Mouse (Mus musculus) embryo, embryonic 9.5 days (tissue): Measurements from ENCODE around the gene Mark1.

Experiments
- DNase-seq: peaks from one replicate; pipeline ENCODE4 v3.0.0-alpha.2; 2017; ENCODE audit errors: extremely low spot score

Gene Mark1

DNA sequence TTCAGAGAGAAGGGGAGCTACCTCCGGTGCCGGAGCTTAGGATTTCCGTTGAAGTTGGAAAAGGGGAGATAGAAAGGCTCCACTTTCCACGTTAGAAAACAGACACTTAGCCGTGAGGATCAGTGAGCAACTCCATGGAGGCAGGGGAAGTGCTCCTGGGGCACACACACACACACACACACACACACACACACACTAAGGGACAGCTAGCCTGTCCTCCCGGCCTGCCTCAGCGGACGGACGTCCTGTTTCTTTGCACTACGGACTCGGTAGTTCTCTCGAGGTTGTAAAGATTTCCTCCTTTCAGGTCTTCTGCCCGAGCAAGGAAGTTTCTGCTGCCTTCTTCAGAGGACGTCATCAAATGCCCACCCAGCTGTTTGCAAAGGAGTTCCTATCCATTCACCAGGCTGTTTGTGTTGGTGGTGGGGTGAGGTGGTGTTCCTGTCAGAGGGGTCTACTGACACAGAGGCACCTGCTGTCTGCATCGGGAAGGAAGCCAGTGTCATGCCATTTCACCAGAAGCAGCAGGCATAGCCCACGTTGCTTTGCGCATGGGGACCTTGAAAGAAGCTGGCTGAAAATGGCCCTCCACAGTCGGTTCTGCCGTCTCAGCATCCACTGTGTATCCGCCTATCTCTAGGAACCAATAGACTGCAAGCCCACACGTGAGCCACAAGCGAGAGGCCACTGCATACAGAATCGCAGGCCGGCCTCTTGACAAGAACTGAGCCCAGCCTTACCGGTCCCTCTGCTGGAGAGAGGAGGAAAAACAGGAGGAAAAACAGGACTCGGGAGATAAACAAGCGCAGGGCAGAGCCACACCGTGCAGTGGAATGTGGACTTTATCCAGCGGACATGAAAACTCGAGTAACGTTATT, 147.4 kb downstream of the Mark1 start:
- DNase-seq = peak; percentile 79

DNA sequence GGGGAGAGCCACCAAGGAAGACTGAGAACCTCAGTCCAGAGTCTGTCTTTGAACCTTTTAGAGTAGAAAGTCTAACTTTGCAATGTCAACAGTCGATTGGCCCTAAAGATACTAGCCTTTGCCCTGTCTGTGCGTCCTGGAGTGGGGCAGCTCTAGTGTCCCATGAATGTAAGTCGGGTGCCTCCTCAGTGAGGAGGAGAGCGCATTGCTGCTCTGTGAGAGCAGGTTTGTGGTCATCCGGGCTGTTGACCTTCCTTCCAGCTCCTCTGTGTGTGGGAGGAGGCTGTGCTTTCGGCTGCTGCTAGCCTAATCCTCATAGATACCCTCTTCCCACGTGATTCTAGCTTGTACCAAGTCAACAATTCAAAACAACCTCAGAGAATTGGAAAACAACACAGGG, 148.2 kb downstream of the Mark1 start:
- no peak for DNase-seq

DNA sequence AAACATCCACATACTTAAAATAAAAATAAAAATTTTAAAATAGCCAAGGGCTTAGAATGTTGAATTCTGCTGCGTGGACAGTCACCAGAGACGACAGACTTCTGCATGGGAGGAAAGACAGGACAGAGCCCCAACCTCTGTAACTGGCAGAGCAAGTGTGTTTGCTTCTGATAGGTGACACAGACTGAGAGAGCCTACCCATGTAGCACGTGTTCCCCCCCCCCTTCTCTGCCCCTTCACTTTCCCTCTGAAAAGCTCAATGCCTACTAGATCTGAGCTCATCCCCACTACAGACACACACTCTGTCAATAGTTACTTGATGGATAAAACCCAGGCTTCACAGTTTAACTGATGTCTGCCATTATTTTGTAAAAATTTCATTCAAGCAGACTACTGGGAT, 152.4 kb downstream of the Mark1 start:
- no peak for DNase-seq
